Mouse (Mus musculus): ENCODE data around the gene Pacs2. TPM values are rescaled to one million over a fixed set of nuclear protein-coding genes. Genes with fewer than 3 reads are reported as not detected.

Pacs2 gene
- total RNA-seq, 2 experiments from 2014 or later = 51.8 to 54.4 TPM

- DNase-seq = no peak
Measured at GRCm38 (mm10) chr12:113042543-113042942, 28.2 kb downstream of the Pacs2 start.

GRCm38 (mm10) chr12:113044916-113045677, 30.8 kb downstream of the Pacs2 start:
- no peak for DNase-seq

DNA sequence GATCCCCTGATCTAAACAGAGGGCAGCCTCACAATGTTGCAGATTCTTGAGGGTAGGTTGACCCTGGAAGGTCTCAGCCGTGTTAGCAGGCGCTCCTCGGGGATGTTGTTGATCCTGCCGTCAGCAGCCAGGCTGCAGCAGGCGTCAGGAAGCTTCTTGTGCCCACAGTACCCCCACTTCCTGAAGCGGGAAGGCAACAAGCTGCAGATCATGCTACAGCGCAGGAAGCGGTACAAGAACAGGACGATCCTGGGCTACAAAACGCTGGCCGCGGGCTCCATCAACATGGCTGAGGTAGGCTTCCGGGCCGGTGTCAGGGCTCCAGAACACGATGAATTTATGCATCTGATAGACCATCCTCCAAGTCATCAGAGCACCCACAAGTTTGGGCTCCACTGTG, 32.6 kb downstream of the Pacs2 start:
- no peak for DNase-seq

GRCm38 (mm10) chr12:113048103-113048502, 33.8 kb downstream of the Pacs2 start:
- DNase-seq = no peak

GRCm38 (mm10) chr12:113049836-113050235, 35.5 kb downstream of the Pacs2 start:
- no peak for DNase-seq

- no peak for DNase-seq
Measured at GRCm38 (mm10) chr12:113050671-113051070, 36.4 kb downstream of the Pacs2 start.

DNA sequence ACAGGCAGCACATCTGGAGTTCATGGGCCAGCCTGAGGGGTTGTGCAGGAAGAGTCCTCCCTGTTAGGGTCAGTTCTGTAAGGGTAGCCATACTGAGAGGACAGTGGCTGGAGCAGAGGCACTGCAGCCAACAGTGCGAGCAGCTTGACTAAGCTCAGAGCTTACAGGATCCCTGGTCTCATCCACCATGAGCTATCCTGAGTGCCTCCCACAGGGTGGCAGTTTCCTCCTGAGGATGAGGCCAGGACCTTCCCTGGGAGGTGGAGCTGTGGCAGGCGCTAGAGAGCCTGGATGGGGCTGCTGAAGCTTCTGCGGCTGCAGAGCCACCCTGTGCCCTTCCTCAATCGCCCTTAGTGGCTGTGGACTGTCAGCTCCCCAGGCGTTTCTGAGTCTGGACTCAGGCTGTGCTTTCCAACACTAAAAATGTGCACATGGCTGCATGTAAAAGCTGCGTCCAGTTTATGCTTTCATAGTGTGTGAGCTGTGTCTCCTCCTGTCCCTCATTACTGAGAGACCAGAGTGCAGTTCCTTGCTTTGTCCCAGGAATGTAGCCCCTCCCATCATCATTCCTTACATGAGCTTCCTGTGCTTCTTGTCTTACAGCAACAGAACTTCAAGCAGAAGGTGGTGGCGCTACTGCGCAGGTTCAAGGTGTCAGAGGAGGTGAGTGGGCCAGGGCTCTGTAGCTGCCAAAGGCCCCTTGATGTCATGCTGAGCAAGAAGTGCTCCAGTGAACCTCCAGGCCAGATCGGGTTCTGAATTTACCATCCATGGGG, 37.5 kb downstream of the Pacs2 start:
- DNase-seq = no peak

DNA sequence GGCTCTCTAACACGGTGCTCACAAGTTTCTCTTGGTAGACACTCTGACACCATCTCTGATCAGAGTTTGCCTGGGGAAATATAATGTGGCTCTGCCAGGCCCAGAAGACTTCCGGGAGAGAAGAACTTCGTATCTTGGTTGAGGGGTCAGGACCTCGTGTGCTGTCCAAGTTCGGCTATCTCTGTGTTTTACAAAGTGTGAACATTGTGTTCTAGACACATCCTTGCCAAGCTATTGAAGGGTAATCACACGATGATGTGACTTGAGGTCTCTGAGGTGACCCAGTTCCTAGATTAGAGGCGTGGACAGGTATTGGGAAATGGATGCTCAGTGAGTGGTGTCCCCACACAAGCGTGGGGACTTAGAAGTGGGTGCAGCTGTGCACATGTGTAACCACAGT, 41.8 kb downstream of the Pacs2 start:
- no peak for DNase-seq

GRCm38 (mm10) chr12:113060178-113060577, 45.9 kb downstream of the Pacs2 start:
- no peak for DNase-seq

- DNase-seq = no peak
Measured at GRCm38 (mm10) chr12:113061606-113062005, 47.3 kb downstream of the Pacs2 start.

- DNase-seq = no peak
Measured at GRCm38 (mm10) chr12:113062201-113062600, 47.9 kb downstream of the Pacs2 start.

GRCm38 (mm10) chr12:113063700-113064099, 49.4 kb downstream of the Pacs2 start:
- DNase-seq = no peak

- DNase-seq = no peak
Measured at GRCm38 (mm10) chr12:113068002-113068401, 53.7 kb downstream of the Pacs2 start.

- no peak for DNase-seq
Measured at GRCm38 (mm10) chr12:113069389-113069788, 55.1 kb downstream of the Pacs2 start.

- DNase-seq = no peak
Measured at GRCm38 (mm10) chr12:113071321-113071720, 57.0 kb downstream of the Pacs2 start.

- DNase-seq = no peak
Measured at GRCm38 (mm10) chr12:113071827-113072226, 57.5 kb downstream of the Pacs2 start.

- DNase-seq = peak; percentile 39
Measured at GRCm38 (mm10) chr12:113073420-113074328, 59.4 kb downstream of the Pacs2 start.

DNA sequence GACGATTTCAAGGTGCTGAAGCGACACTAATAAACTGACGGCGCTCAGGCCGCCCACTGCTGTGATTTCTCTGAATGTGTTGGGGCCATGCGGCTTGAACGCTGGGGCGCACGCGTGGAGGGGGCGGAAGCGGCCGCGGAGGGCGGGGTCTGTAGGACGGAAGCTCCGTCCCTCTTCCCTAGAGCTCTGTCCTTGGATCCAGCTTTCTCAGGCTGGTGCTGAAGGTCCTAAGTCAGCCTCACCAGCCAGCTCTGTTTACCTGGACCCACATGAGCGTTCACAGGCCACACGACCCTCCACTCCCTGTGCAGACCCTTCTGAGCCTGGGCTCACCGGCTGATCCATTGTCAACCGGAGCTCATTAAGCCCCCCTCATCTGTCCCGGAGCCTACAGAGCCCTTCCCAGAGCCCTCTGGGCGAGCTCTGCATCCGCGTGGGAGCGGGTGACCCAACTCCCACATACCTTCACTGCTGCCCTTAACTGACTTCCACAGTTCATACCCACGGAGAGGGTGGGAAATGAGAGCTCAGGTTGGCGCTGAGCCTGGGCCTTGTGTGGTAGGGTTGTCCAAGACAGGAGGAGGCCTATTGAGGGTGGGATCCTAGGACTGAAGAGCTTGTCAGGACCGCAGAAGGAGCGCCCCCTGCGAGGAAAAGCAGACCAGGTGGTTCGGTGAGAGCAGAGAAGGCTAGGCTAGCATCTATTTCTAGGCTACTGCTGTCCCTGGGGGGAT, 60.2 kb downstream of the Pacs2 start, which contains the start of gene Tex22:
Tex22 (plus strand) TSS at position 174 of the 734 bp plus-strand sequence.
- DNase-seq = peak; percentile 88

GRCm38 (mm10) chr12:113075063-113075454, 60.8 kb downstream of the Pacs2 start:
- DNase-seq = peak; percentile 88

- DNase-seq = no peak
Measured at GRCm38 (mm10) chr12:113075486-113075885, 61.2 kb downstream of the Pacs2 start.

DNA sequence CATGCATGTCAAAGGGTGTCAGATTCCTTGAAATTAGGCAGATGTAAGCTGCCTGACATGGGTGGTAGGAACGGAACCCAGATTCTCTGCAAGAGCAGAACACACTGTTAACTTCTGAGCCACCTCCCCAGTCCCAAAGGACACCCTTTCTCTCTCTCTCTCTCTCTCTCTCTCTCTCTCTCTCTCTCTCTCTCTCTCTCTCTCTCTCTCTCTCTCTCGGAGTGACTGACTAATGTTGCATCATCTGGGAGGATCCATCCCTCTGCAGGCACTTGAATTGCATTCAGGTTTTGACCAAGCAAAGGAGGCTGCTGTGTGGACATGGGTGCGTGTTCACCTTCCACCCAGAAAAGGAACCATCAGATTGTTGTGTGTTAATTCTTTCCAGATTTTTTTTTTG, 73.0 kb downstream of the Pacs2 start:
- DNase-seq = no peak

GRCm38 (mm10) chr12:113088026-113088425, 73.7 kb downstream of the Pacs2 start:
- DNase-seq = no peak

Data from gastrocnemius, postnatal 10 days (tissue).